Mouse (Mus musculus) heart, embryonic 13.5 days (tissue): ENCODE data around the gene Epas1. TPM values are rescaled to one million over a fixed set of nuclear protein-coding genes. Genes with fewer than 3 reads are reported as not detected.

Source experiments
- ATAC-seq: fragments of 200-750 bp; cut with Nextera tagmentation; 2 replicates; pipeline ENCODE4 v1.8.0; 2017; ENCODE audit warnings: moderate TSS enrichment; ENCODE audit not compliant: insufficient number of reproducible peaks, low FRiP score, low TSS enrichment; ENCODE audit errors: extremely low read depth
- H3K27ac ChIP-seq: fragments of 300-500 bp; sonication (generic); replicated peaks from 2 replicates; pipeline ENCODE4 v1.5.1; 2015; ENCODE audit warnings: moderate library complexity, mild to moderate bottlenecking, inconsistent platforms
- H3K27me3 ChIP-seq: fragments of 300-500 bp; sonication (generic); replicated peaks from 2 replicates; pipeline ENCODE4 v1.6.1; 2015; ENCODE audit warnings: mild to moderate bottlenecking, inconsistent platforms
- H3K36me3 ChIP-seq: fragments of 300-500 bp; sonication (generic); 2 replicates; pipeline ENCODE4 v1.6.1; 2015; ENCODE audit warnings: mild to moderate bottlenecking, inconsistent platforms
- H3K4me1 ChIP-seq: fragments of 300-500 bp; sonication (generic); 2 replicates; pipeline ENCODE4 v1.6.1; 2015; ENCODE audit warnings: inconsistent platforms
- H3K4me2 ChIP-seq: fragments of 300-500 bp; sonication (generic); 2 replicates; pipeline ENCODE4 v1.6.1; 2015; ENCODE audit warnings: inconsistent platforms, mild to moderate bottlenecking, moderate library complexity
- H3K4me3 ChIP-seq: fragments of 300-500 bp; sonication (generic); 2 replicates; pipeline ENCODE4 v1.5.1; 2015; ENCODE audit warnings: moderate library complexity, mild to moderate bottlenecking, inconsistent platforms
- H3K9ac ChIP-seq: fragments of 300-500 bp; sonication (generic); 2 replicates; pipeline ENCODE4 v1.6.1; 2015; ENCODE audit warnings: inconsistent platforms, mild to moderate bottlenecking, moderate library complexity
- H3K9me3 ChIP-seq: fragments of 300-500 bp; sonication (generic); 2 replicates; pipeline ENCODE4 v1.6.1; 2016; ENCODE audit warnings: inconsistent platforms
- WGBS: fragments of 180-500 bp; shearing (Covaris S2); methylation state at CpG from one replicate; pipeline ENCODE4 v1.1.7; 2015; ENCODE audit warnings: mixed read lengths; 5-methylcytosine and 5-hydroxymethylcytosine counted together
- polyA plus RNA-seq: library from polyadenylated mRNA; unstranded; fragments of >200 nt; fragmentation: Nextera tagmentation; extraction: Ambion mirVana; gene quantifications from 2 replicates; pipeline ENCODE4 v1.2.1, GENCODE M21; 2015

Gene Epas1
- polyA plus RNA-seq, 1 experiment from 2014 or later: 5.6 TPM

- no peak for ATAC-seq
- Histone ChIP-seq H3K27ac (peak overlapping the region; percentile 29; the same call in 1 of the 2 replicates), H3K4me1 (peaks cover 12% of the 10 kb centered on the region), H3K9me3 (no peaks in the 10 kb centered on the region), H3K27me3 (peaks cover 5% of the 10 kb centered on the region), H3K9ac (no peak overlapping the region), H3K36me3 (peaks cover 14% of the 10 kb centered on the region; the same call in 1 of the 2 replicates), H3K4me2 (no peak overlapping the region), H3K4me3 (no peak overlapping the region)
- WGBS: 32% methylated on average over 1 of the region's 1 CpGs
Measured at GRCm38 (mm10) chr17:86814320-86814719, 60.8 kb downstream of the Epas1 start.

GRCm38 (mm10) chr17:86815016-86815865 is 61.7 kb downstream of the Epas1 start:
- peak overlapping the region; percentile 29; the same call in 1 of the 2 replicates for H3K27ac ChIP-seq
- 57% methylated on average over 24 of the region's 24 CpGs for WGBS
- no peak overlapping the region for H3K4me2 ChIP-seq
- H3K9ac ChIP-seq: no peak overlapping the region
- H3K36me3 ChIP-seq: peaks cover 9% of the 10 kb centered on the region; the same call in 1 of the 2 replicates
- peaks cover 13% of the 10 kb centered on the region for H3K4me1 ChIP-seq
- H3K4me3 ChIP-seq: no peak overlapping the region
- ATAC-seq: no peak
- H3K27me3 ChIP-seq: peaks cover 2% of the 10 kb centered on the region
- H3K9me3 ChIP-seq: no peaks in the 10 kb centered on the region

DNA sequence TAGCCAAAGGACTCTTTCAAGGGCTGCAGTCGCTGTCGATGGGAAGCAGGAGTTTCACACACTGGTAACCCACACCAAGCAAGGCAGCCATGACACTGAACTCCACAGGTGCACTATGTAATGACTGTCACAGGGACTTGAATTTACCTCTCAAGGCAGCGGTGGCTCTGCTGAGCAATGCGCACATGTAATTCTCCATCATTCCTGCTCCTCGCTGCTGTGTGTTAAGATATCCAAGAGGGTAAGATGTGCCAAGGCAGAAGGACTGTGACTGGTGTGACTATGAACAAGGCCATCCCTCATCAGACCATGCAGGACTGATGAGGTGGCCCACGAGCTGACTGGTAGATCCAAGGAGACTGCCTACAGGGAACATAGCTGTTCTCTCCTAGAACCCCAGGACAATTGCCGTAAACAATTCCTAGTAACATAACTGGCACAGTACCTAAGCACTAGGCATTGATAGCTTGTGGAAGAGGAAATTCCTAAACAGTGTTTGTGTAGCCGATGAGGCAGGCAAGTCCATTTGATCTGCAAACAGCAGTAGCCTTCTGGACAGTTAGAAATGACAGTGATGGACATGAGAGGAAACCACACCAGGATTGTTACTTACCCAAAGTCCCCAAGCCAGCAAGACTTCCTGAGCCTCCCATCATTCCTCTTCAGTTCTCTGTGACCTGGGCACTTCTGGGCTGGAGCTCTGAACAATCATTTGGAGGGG is 68.7 kb downstream of the Epas1 start:
- peaks cover 25% of the 10 kb centered on the region for H3K36me3 ChIP-seq
- no peak overlapping the region for H3K9ac ChIP-seq
- peaks cover 11% of the 10 kb centered on the region for H3K4me1 ChIP-seq
- no peak overlapping the region for H3K4me2 ChIP-seq
- ATAC-seq: no peak
- H3K27me3 ChIP-seq: 0 out of 2 replicates have a peak, but pooled peaks cover 11% of the 10 kb centered on the region
- no peak overlapping the region for H3K27ac ChIP-seq
- no peak overlapping the region for H3K4me3 ChIP-seq
- WGBS: 80% methylated on average over 8 of the region's 8 CpGs
- no peaks in the 10 kb centered on the region for H3K9me3 ChIP-seq

GRCm38 (mm10) chr17:86824502-86825162 is 71.1 kb downstream of the Epas1 start:
- Histone ChIP-seq H3K27me3 (peaks cover 15% of the 10 kb centered on the region; the same call in 1 of the 2 replicates), H3K9ac (no peak overlapping the region), H3K4me2 (no peak overlapping the region), H3K27ac (no peak overlapping the region), H3K4me1 (peaks cover 11% of the 10 kb centered on the region), H3K9me3 (no peaks in the 10 kb centered on the region), H3K4me3 (no peak overlapping the region), H3K36me3 (peaks cover 31% of the 10 kb centered on the region)
- no peak for ATAC-seq
- WGBS: 75% methylated on average over 18 of the region's 18 CpGs

GRCm38 (mm10) chr17:86825163-86825902 is 71.8 kb downstream of the Epas1 start:
- Histone ChIP-seq H3K4me2 (no peak overlapping the region), H3K27me3 (peaks cover 17% of the 10 kb centered on the region; the same call in 1 of the 2 replicates), H3K4me3 (no peak overlapping the region), H3K4me1 (peaks cover 9% of the 10 kb centered on the region), H3K36me3 (peaks cover 31% of the 10 kb centered on the region), H3K9ac (no peak overlapping the region), H3K27ac (no peak overlapping the region), H3K9me3 (no peaks in the 10 kb centered on the region)
- WGBS: 68% methylated on average over 9 of the region's 9 CpGs
- ATAC-seq: no peak

DNA sequence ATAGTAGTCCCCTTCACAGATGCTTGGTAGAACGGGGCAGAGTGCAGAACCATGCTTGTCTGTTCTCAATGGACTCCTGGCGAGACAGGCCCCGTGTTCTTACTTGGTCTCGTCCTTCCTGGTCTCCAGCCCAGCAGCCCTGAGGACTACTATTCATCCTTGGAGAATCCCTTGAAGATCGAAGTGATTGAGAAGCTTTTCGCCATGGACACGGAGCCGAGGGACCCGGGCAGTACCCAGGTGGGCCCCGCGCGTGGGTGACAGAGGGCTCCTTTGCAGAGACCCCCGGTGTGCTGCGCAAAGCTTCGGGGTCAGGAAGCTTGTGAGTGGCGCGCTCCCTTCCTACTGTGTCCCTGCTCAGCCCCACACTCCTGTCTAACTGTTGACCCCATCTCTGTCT is 72.9 kb downstream of the Epas1 start:
- Histone ChIP-seq H3K4me2 (no peak overlapping the region), H3K9ac (no peak overlapping the region), H3K36me3 (peaks cover 38% of the 10 kb centered on the region), H3K27ac (no peak overlapping the region), H3K4me1 (no peaks in the 10 kb centered on the region), H3K9me3 (no peaks in the 10 kb centered on the region), H3K4me3 (no peak overlapping the region), H3K27me3 (peaks cover 17% of the 10 kb centered on the region; the same call in 1 of the 2 replicates)
- 84% methylated on average over 17 of the region's 17 CpGs for WGBS
- ATAC-seq: no peak

- H3K36me3 ChIP-seq: peaks cover 39% of the 10 kb centered on the region
- H3K27me3 ChIP-seq: peaks cover 17% of the 10 kb centered on the region; the same call in 1 of the 2 replicates
- no peaks in the 10 kb centered on the region for H3K4me1 ChIP-seq
- no peak for ATAC-seq
- no peak overlapping the region for H3K4me3 ChIP-seq
- H3K27ac ChIP-seq: no peak overlapping the region
- no peak overlapping the region for H3K4me2 ChIP-seq
- WGBS: 85% methylated on average over 19 of the region's 19 CpGs
- H3K9me3 ChIP-seq: no peaks in the 10 kb centered on the region
- no peak overlapping the region for H3K9ac ChIP-seq
Measured at GRCm38 (mm10) chr17:86827391-86828165, 74.1 kb downstream of the Epas1 start.

DNA sequence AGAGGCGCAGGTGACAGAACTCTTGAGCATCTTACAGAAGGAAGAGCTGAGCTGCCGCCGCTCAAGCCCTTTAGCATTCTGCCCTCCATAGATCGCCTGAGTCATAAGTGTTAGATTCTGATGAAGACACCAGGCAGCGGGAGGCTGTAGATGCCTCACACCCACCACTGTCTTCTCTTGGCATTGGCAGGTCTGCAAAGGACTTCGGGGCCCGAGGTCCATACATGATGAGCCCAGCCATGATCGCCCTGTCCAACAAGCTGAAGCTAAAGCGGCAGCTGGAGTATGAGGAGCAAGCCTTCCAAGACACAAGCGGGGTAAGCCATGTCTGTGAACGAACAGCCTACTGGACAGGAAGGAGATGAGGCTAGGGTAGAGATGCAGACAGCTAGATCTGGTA is 75.0 kb downstream of the Epas1 start:
- Histone ChIP-seq H3K9ac (no peak overlapping the region), H3K4me2 (no peak overlapping the region), H3K27me3 (peaks cover 13% of the 10 kb centered on the region; the same call in 1 of the 2 replicates), H3K36me3 (peaks cover 41% of the 10 kb centered on the region), H3K4me3 (no peak overlapping the region), H3K4me1 (no peaks in the 10 kb centered on the region), H3K9me3 (no peaks in the 10 kb centered on the region), H3K27ac (no peak overlapping the region)
- 92% methylated on average over 11 of the region's 11 CpGs for WGBS
- no peak for ATAC-seq

GRCm38 (mm10) chr17:86829383-86830175 is 76.1 kb downstream of the Epas1 start:
- no peaks in the 10 kb centered on the region for H3K9me3 ChIP-seq
- H3K27me3 ChIP-seq: peaks cover 9% of the 10 kb centered on the region; the same call in 1 of the 2 replicates
- no peaks in the 10 kb centered on the region for H3K4me1 ChIP-seq
- WGBS: 79% methylated on average over 13 of the region's 13 CpGs
- no peak overlapping the region for H3K27ac ChIP-seq
- H3K4me3 ChIP-seq: no peak overlapping the region
- ATAC-seq: no peak
- no peak overlapping the region for H3K4me2 ChIP-seq
- H3K9ac ChIP-seq: no peak overlapping the region
- peaks cover 38% of the 10 kb centered on the region for H3K36me3 ChIP-seq
